Mouse (Mus musculus) T-helper 2 cell (primary cell): ENCODE data around the gene Btnl1.

Experiments used
- in situ Hi-C: fragments of 300-600 bp; cut with MboI, MseI; formaldehyde crosslinking; loops from one replicate; pipeline ENCODE4 v1.15.1; 2025; ENCODE audit warnings: high pct_unique_total_duplicates

Btnl1 gene

GRCm38 (mm10) chr17:34383212-34383611 is 6.3 kb downstream of the Btnl1 start:
- in situ Hi-C loops, result no loop called here

GRCm38 (mm10) chr17:34384699-34385098 is 7.8 kb downstream of the Btnl1 start:
- in situ Hi-C loops, result no loop called here

- in situ Hi-C loops, result no loop called here
Measured at GRCm38 (mm10) chr17:34386656-34387055, 9.7 kb downstream of the Btnl1 start.

GRCm38 (mm10) chr17:34388513-34388912 is 11.6 kb downstream of the Btnl1 start:
- in situ Hi-C loops, result no loop called here

GRCm38 (mm10) chr17:34391507-34391906 is 14.6 kb downstream of the Btnl1 start:
- in situ Hi-C loops, result no loop called here

GRCm38 (mm10) chr17:34392321-34392720 is 15.4 kb downstream of the Btnl1 start:
- in situ Hi-C loops, result no loop called here

GRCm38 (mm10) chr17:34397357-34397756 is 20.4 kb downstream of the Btnl1 start:
- in situ Hi-C loops, result no loop called here

- in situ Hi-C loops, result no loop called here
Measured at GRCm38 (mm10) chr17:34398058-34398710, 21.3 kb downstream of the Btnl1 start.

GRCm38 (mm10) chr17:34398711-34399393 is 21.9 kb downstream of the Btnl1 start, which contains the start of gene BC051142:
Gene BC051142, plus strand, starts transcription at chr17:34398820.
- in situ Hi-C loops, result no loop called here

- in situ Hi-C loops, result no loop called here
Measured at GRCm38 (mm10) chr17:34399394-34399715, 22.4 kb downstream of the Btnl1 start.

- in situ Hi-C loops, result no loop called here
Measured at GRCm38 (mm10) chr17:34411117-34411516, 34.2 kb downstream of the Btnl1 start.

GRCm38 (mm10) chr17:34420014-34420413 is 43.1 kb downstream of the Btnl1 start:
- in situ Hi-C loops, result no loop called here

- in situ Hi-C loops, result no loop called here
Measured at GRCm38 (mm10) chr17:34427597-34427996, 50.7 kb downstream of the Btnl1 start.
